Mouse (Mus musculus): Measurements from ENCODE around the gene Ebpl. TPM values are rescaled to one million over a fixed set of nuclear protein-coding genes. Genes with fewer than 3 reads are reported as not detected.
"Not testable (repeated sequence)": the region's sequence is repeated elsewhere in the genome, so short reads cannot be mapped to it uniquely, and the experiment has no call there.

Gene Ebpl
- polyA plus RNA-seq, 1 experiment, result 2.0 TPM

DNA sequence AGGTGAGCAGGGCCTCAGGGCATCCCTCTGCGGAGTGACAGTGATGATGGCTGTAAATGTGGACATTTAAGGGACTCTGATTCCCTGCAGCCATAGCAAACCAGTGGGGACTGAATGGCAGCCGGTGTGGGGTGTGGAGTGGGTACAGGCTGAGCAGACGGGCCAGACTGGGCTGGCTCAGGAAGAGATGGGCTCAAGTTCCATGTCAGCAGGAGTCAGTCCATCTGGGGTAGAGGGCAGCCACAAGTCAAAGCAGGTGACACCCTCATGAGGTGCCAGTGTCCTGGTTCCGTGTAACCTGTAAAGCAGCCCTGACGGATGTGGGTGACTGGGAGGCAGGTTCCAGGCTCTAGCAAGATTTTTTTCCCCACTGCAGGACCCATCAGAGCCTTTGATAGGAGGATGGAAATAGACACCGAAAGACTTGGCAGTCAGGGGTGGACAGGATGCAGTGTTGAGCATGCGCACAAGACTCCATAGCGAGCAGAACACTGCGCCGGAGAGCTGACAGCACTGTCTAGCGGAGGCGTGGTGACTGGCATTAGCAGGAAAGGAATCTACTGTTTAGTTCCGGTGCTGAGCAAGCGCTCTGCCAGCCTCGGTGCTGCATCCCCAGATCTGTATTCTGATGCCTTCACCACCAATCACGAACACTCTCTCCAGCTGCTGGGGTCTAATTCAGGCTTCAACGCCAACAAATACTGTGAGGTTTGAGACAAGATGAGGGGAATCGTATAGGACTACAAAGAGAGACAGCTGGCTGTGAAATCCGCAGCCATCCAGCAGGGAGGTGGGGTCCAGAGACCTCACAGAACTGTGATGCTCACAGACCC is 32.4 kb downstream of the Ebpl start:
- TF ChIP-seq POLR2A (IDR thresholded peaks at IDR 0.05; ENCODE audit: low read depth, low read length) (no peak), CTCF (conservative IDR thresholded peaks at IDR 0.05; ENCODE audit: insufficient read depth, insufficient read length, low read depth, low read length) (no peak)

GRCm38 (mm10) chr14:61327007-61327406 is 33.2 kb downstream of the Ebpl start:
- H3K36me3 ChIP-seq (ENCODE audit: control insufficient read depth, insufficient read depth, low read length); H3K4me1 ChIP-seq (ENCODE audit: control insufficient read depth, insufficient read depth, low read length); H3K27me3 ChIP-seq (replicated peaks; ENCODE audit: control insufficient read depth, insufficient read depth, low read length); H3K27ac ChIP-seq (ENCODE audit: insufficient read depth, low read depth, low read length); DNase-seq; H3K4me3 ChIP-seq (ENCODE audit: insufficient read depth, low read depth, low read length): not testable (repeated sequence)
- TF ChIP-seq CTCF (conservative IDR thresholded peaks at IDR 0.05; ENCODE audit: insufficient read depth, insufficient read length, low read depth, low read length), result peak; percentile 18; the same call in 1 of the 2 replicates
- 43% methylated on average over 6 of the region's 6 CpGs for WGBS

More for the DNA sequence above, 32.4 kb downstream of the Ebpl start:
- DNase-seq, result peak; percentile 60
- 19% methylated on average over 19 of the region's 19 CpGs for WGBS
- Histone ChIP-seq H3K27me3 (replicated peaks; ENCODE audit: control insufficient read depth, insufficient read depth, low read length) (no peaks in the 10 kb centered on the region), H3K27ac (ENCODE audit: insufficient read depth, low read depth, low read length) (no peak overlapping the region), H3K4me3 (ENCODE audit: insufficient read depth, low read depth, low read length) (no peak overlapping the region), H3K4me1 (ENCODE audit: control insufficient read depth, insufficient read depth, low read length) (no peaks in the 10 kb centered on the region), H3K36me3 (ENCODE audit: control insufficient read depth, insufficient read depth, low read length) (no peaks in the 10 kb centered on the region)

DNA sequence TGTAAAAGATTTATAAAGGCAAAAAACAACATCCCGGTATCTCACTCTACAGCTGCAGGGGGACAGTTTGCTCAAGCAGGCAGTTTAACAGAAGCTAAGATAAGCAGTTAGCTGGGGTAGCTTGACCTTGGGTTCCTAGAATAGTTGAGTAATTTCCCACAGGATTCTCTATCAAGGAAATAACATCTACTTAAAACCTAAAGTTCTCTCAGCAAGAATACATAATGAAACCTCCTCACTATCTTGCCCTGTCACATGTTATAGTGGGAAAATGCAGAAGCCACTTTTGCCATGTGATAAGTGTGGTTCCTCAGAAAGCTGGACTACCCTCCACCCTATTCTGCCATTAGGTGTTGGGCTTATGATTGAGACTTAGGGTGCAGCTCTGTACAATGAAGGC is 37.5 kb downstream of the Ebpl start:
- H3K36me3 ChIP-seq (ENCODE audit: control insufficient read depth, insufficient read depth, low read length), result no peaks in the 10 kb centered on the region
- no peak for DNase-seq
- no peak overlapping the region for H3K27ac ChIP-seq (ENCODE audit: insufficient read depth, low read depth, low read length)
- TF ChIP-seq POLR2A (IDR thresholded peaks at IDR 0.05; ENCODE audit: low read depth, low read length) (no peak), CTCF (conservative IDR thresholded peaks at IDR 0.05; ENCODE audit: insufficient read depth, insufficient read length, low read depth, low read length) (no peak)
- H3K4me1 ChIP-seq (ENCODE audit: control insufficient read depth, insufficient read depth, low read length), result no peaks in the 10 kb centered on the region
- WGBS, result 96% methylated on average over 1 of the region's 1 CpGs
- H3K4me3 ChIP-seq (ENCODE audit: insufficient read depth, low read depth, low read length), result no peak overlapping the region
- no peaks in the 10 kb centered on the region for H3K27me3 ChIP-seq (replicated peaks; ENCODE audit: control insufficient read depth, insufficient read depth, low read length)

- Histone ChIP-seq H3K4me3 (ENCODE audit: insufficient read depth, low read depth, low read length) (no peak overlapping the region), H3K27me3 (replicated peaks; ENCODE audit: control insufficient read depth, insufficient read depth, low read length) (no peaks in the 10 kb centered on the region), H3K36me3 (ENCODE audit: control insufficient read depth, insufficient read depth, low read length) (no peaks in the 10 kb centered on the region), H3K4me1 (ENCODE audit: control insufficient read depth, insufficient read depth, low read length) (no peaks in the 10 kb centered on the region), H3K27ac (ENCODE audit: insufficient read depth, low read depth, low read length) (no peak overlapping the region)
- TF ChIP-seq CTCF (conservative IDR thresholded peaks at IDR 0.05; ENCODE audit: insufficient read depth, insufficient read length, low read depth, low read length), result no peak
- no peak for TF ChIP-seq POLR2A (IDR thresholded peaks at IDR 0.05; ENCODE audit: low read depth, low read length)
- 82% methylated on average over 4 of the region's 4 CpGs for WGBS
- no peak for DNase-seq
Observed at GRCm38 (mm10) chr14:61321200-61321599, 39.0 kb downstream of the Ebpl start.

- no peaks in the 10 kb centered on the region for H3K36me3 ChIP-seq (ENCODE audit: control insufficient read depth, insufficient read depth, low read length)
- H3K4me1 ChIP-seq (ENCODE audit: control insufficient read depth, insufficient read depth, low read length), result no peaks in the 10 kb centered on the region
- DNase-seq, result no peak
- no peaks in the 10 kb centered on the region for H3K27me3 ChIP-seq (replicated peaks; ENCODE audit: control insufficient read depth, insufficient read depth, low read length)
- no peak overlapping the region for H3K4me3 ChIP-seq (ENCODE audit: insufficient read depth, low read depth, low read length)
- TF ChIP-seq CTCF (conservative IDR thresholded peaks at IDR 0.05; ENCODE audit: insufficient read depth, insufficient read length, low read depth, low read length) (no peak), POLR2A (IDR thresholded peaks at IDR 0.05; ENCODE audit: low read depth, low read length) (no peak)
- 91% methylated on average over 1 of the region's 1 CpGs for WGBS
- no peak overlapping the region for H3K27ac ChIP-seq (ENCODE audit: insufficient read depth, low read depth, low read length)
Observed at GRCm38 (mm10) chr14:61320765-61321164, 39.5 kb downstream of the Ebpl start.

- peak; percentile 63 for DNase-seq
- H3K27me3 ChIP-seq (replicated peaks; ENCODE audit: control insufficient read depth, insufficient read depth, low read length), result no peaks in the 10 kb centered on the region
- TF ChIP-seq CTCF (conservative IDR thresholded peaks at IDR 0.05; ENCODE audit: insufficient read depth, insufficient read length, low read depth, low read length), result peak; percentile 67
- no peak for TF ChIP-seq POLR2A (IDR thresholded peaks at IDR 0.05; ENCODE audit: low read depth, low read length)
Observed at GRCm38 (mm10) chr14:61316861-61317260, 43.4 kb downstream of the Ebpl start.

GRCm38 (mm10) chr14:61310963-61311362 is 49.3 kb downstream of the Ebpl start:
- H3K4me3 ChIP-seq (ENCODE audit: insufficient read depth, low read depth, low read length), result no peak overlapping the region
- H3K27ac ChIP-seq (ENCODE audit: insufficient read depth, low read depth, low read length), result no peak overlapping the region
- DNase-seq, result no peak
- TF ChIP-seq POLR2A (IDR thresholded peaks at IDR 0.05; ENCODE audit: low read depth, low read length), result no peak
- TF ChIP-seq CTCF (conservative IDR thresholded peaks at IDR 0.05; ENCODE audit: insufficient read depth, insufficient read length, low read depth, low read length), result no peak
- no peaks in the 10 kb centered on the region for H3K36me3 ChIP-seq (ENCODE audit: control insufficient read depth, insufficient read depth, low read length)
- WGBS, result 62% methylated on average over 12 of the region's 12 CpGs
- no peaks in the 10 kb centered on the region for H3K4me1 ChIP-seq (ENCODE audit: control insufficient read depth, insufficient read depth, low read length)
- H3K27me3 ChIP-seq (replicated peaks; ENCODE audit: control insufficient read depth, insufficient read depth, low read length), result no peaks in the 10 kb centered on the region

More at GRCm38 (mm10) chr14:61316861-61317260, 43.4 kb downstream of the Ebpl start:
- 37% methylated on average over 4 of the region's 4 CpGs for WGBS
- Histone ChIP-seq H3K4me1 (ENCODE audit: control insufficient read depth, insufficient read depth, low read length) (no peaks in the 10 kb centered on the region), H3K36me3 (ENCODE audit: control insufficient read depth, insufficient read depth, low read length) (no peaks in the 10 kb centered on the region), H3K4me3 (ENCODE audit: insufficient read depth, low read depth, low read length) (no peak overlapping the region), H3K27ac (ENCODE audit: insufficient read depth, low read depth, low read length) (no peak overlapping the region)

All from kidney, adult 2 months (tissue).